Mouse (Mus musculus) MEL (cell line): ENCODE data around the gene Hoxc4. TPM values are rescaled to one million over a fixed set of nuclear protein-coding genes. Genes with fewer than 3 reads are reported as not detected.

ENCODE experiments used
- DNase-seq: peaks from one replicate; pipeline ENCODE4 v3.0.0; 2011; ENCODE audit warnings: low read depth, low spot score
- H3K27ac ChIP-seq: 2 replicates; pipeline ENCODE4 v1.5.1; 2012; ENCODE audit warnings: low read depth, mild to moderate bottlenecking, control low read depth, low read length, moderate library complexity; ENCODE audit not compliant: control insufficient read depth
- H3K27me3 ChIP-seq, 2 experiments: fragments of 150-350 bp in 1 of 2; sonication (generic) in 1 of 2; 2 replicates each; pipeline ENCODE4 v1.6.1; 2012; ENCODE audit warnings: low read length in 2 of 2, mild to moderate bottlenecking in 2 of 2, improper control_type of control experiment in 1 of 2, moderate library complexity in 1 of 2; ENCODE audit not compliant: insufficient read depth in 2 of 2, control insufficient read depth in 1 of 2
- H3K36me3 ChIP-seq, 2 experiments: 2 replicates each; pipeline ENCODE4 v1.6.1; 2012 to 2014; ENCODE audit warnings: low read length in 2 of 2, improper control_type of control experiment in 1 of 2, inconsistent platforms in 1 of 2, mild to moderate bottlenecking in 1 of 2; ENCODE audit not compliant: insufficient read depth in 2 of 2, control insufficient read depth in 1 of 2
- H3K4me1 ChIP-seq, 2 experiments: fragments of 150-350 bp in 1 of 2; sonication (generic) in 1 of 2; 2 replicates each; pipeline ENCODE4 v1.6.1; 2012; ENCODE audit warnings: low read length in 2 of 2, improper control_type of control experiment in 1 of 2, mild to moderate bottlenecking in 1 of 2; ENCODE audit not compliant: insufficient read depth in 2 of 2, control insufficient read depth in 1 of 2
- H3K4me3 ChIP-seq, 2 experiments: fragments of 150-350 bp in 1 of 2; sonication (generic) in 1 of 2; 2 replicates each; pipeline ENCODE4 v1.5.1; 2012; ENCODE audit warnings: low read depth in 2 of 2, low read length in 2 of 2, mild to moderate bottlenecking in 2 of 2, moderate library complexity in 2 of 2, control low read depth in 1 of 2, improper control_type of control experiment in 1 of 2; ENCODE audit not compliant: control insufficient read depth in 1 of 2, insufficient read depth in 1 of 2
- H3K79me2 ChIP-seq: 2 replicates; pipeline ENCODE4 v1.6.1; 2012; ENCODE audit warnings: mild to moderate bottlenecking, low read length, moderate library complexity; ENCODE audit not compliant: control insufficient read depth, poor library complexity, insufficient read depth
- H3K9ac ChIP-seq: 2 replicates; pipeline ENCODE4 v1.6.1; 2012; ENCODE audit warnings: low read depth, mild to moderate bottlenecking, control low read depth, low read length, moderate library complexity; ENCODE audit not compliant: control insufficient read depth, poor library complexity, severe bottlenecking
- H3K9me3 ChIP-seq: fragments of 150-350 bp; sonication (generic); replicated peaks from 2 replicates; pipeline ENCODE4 v1.6.1; 2012; ENCODE audit warnings: mild to moderate bottlenecking, low read length, improper control_type of control experiment, moderate library complexity; ENCODE audit not compliant: insufficient read depth
- BHLHE40 ChIP-seq: IDR thresholded peaks from 2 replicates; pipeline ENCODE4 v1.6.1; 2012; ENCODE audit warnings: low read depth, mild to moderate bottlenecking, inconsistent platforms, low read length, improper control_type of control experiment, borderline replicate concordance
- CHD1 ChIP-seq: IDR thresholded peaks from 2 replicates; pipeline ENCODE4 v1.6.1; 2012; ENCODE audit warnings: low read depth, mild to moderate bottlenecking, inconsistent platforms, low read length, improper control_type of control experiment
- CTCF ChIP-seq, 3 experiments: IDR thresholded peaks in 2 of 3; conservative IDR thresholded peaks in 1 of 3; 2 replicates each; pipeline ENCODE4 v1.5.1; 2011 to 2012; ENCODE audit warnings: low read length in 3 of 3, low read depth in 2 of 3, mild to moderate bottlenecking in 2 of 3, improper control_type of control experiment in 1 of 3, inconsistent platforms in 1 of 3, mixed read lengths in 1 of 3, moderate library complexity in 1 of 3; ENCODE audit not compliant: control insufficient read depth in 1 of 3, insufficient read depth in 1 of 3, poor library complexity in 1 of 3, severe bottlenecking in 1 of 3
- EP300 ChIP-seq, 2 experiments: IDR thresholded peaks; 2 replicates each; pipeline ENCODE4 v1.6.1; 2011; ENCODE audit warnings: improper control_type of control experiment in 2 of 2, low read length in 2 of 2, low read depth in 1 of 2, mild to moderate bottlenecking in 1 of 2
- ETS1 ChIP-seq: IDR thresholded peaks from 2 replicates; pipeline ENCODE4 v1.6.1; 2012; ENCODE audit warnings: low read depth, mild to moderate bottlenecking, inconsistent platforms, low read length, improper control_type of control experiment, moderate library complexity
- HCFC1 ChIP-seq: IDR thresholded peaks from 2 replicates; pipeline ENCODE4 v1.6.1; 2012; ENCODE audit warnings: low read depth, mild to moderate bottlenecking, inconsistent platforms, low read length, improper control_type of control experiment, moderate library complexity
- JUND ChIP-seq: IDR thresholded peaks from 2 replicates; pipeline ENCODE4 v1.6.1; 2011; ENCODE audit warnings: low read depth, mild to moderate bottlenecking, improper control_type of control experiment, low read length
- MAX ChIP-seq: IDR thresholded peaks from 2 replicates; pipeline ENCODE4 v1.6.1; 2011; ENCODE audit warnings: low read length, improper control_type of control experiment
- MAZ ChIP-seq: IDR thresholded peaks from 2 replicates; pipeline ENCODE4 v1.6.1; 2012; ENCODE audit warnings: low read depth, mild to moderate bottlenecking, inconsistent platforms, low read length, improper control_type of control experiment
- MYB ChIP-seq: IDR thresholded peaks from 2 replicates; pipeline ENCODE4 v1.6.1; 2011; ENCODE audit warnings: mild to moderate bottlenecking, low read depth, low read length, improper control_type of control experiment
- POLR2AphosphoS5 ChIP-seq: IDR thresholded peaks from 2 replicates; pipeline ENCODE4 v1.6.1; 2012; ENCODE audit warnings: low read depth, borderline replicate concordance, mild to moderate bottlenecking, inconsistent platforms, low read length, moderate library complexity, mixed read lengths
- RAD21 ChIP-seq: IDR thresholded peaks from 2 replicates; pipeline ENCODE4 v1.6.1; 2011; ENCODE audit warnings: mild to moderate bottlenecking, low read depth, low read length, improper control_type of control experiment
- RCOR1 ChIP-seq: IDR thresholded peaks from 2 replicates; pipeline ENCODE4 v1.6.1; 2012; ENCODE audit warnings: low read depth, mild to moderate bottlenecking, inconsistent platforms, low read length, improper control_type of control experiment
- SMC3 ChIP-seq: IDR thresholded peaks from 2 replicates; pipeline ENCODE4 v1.6.1; 2011; ENCODE audit warnings: low read depth, low read length, improper control_type of control experiment
- TAL1 ChIP-seq: IDR thresholded peaks from 2 replicates; pipeline ENCODE4 v1.6.1; 2012; ENCODE audit warnings: mild to moderate bottlenecking, inconsistent platforms, low read length, moderate library complexity, mixed read lengths
- TBP ChIP-seq: IDR thresholded peaks from 2 replicates; pipeline ENCODE4 v1.8.0; 2011; ENCODE audit warnings: low read depth, low read length, improper control_type of control experiment
- USF1 ChIP-seq: IDR thresholded peaks from 2 replicates; pipeline ENCODE4 v1.6.1; 2014; ENCODE audit warnings: low read depth, mild to moderate bottlenecking, inconsistent platforms, low read length, improper control_type of control experiment, moderate library complexity
- ZKSCAN1 ChIP-seq: IDR thresholded peaks from 2 replicates; pipeline ENCODE4 v1.6.1; 2012; ENCODE audit warnings: low read depth, mild to moderate bottlenecking, inconsistent platforms, low read length, improper control_type of control experiment, moderate library complexity
- polyA plus RNA-seq, 2 experiments: library from polyadenylated mRNA; stranded (reverse) in 1 of 2; unstranded in 1 of 2; fragments of >175 nt in 1 of 2; fragments of >200 nt in 1 of 2; gene quantifications; 2 replicates each; pipeline versions ENCODE4 v1.2.1 to v1.2.4; 2012; ENCODE audit warnings: low replicate concordance in 2 of 2, low read depth in 1 of 2; ENCODE audit not compliant: insufficient read length in 2 of 2, insufficient read depth in 1 of 2, missing spikeins in 1 of 2
- total RNA-seq: library from RNA; depleted of rRNA; stranded (reverse); fragments of 300-350 nt; gene quantifications from 2 replicates; pipeline ENCODE4 v1.2.3, GENCODE M21; 2012

Gene Hoxc4
- total and polyA plus RNA-seq, 3 experiments: 2.6 to 9.4 TPM; not detected in 1

GRCm38 (mm10) chr15:102972753-102973152, 46.0 kb upstream of the Hoxc4 start:
- TF ChIP-seq CTCF (IDR thresholded peaks at IDR 0.05 in 2 of 3, conservative IDR thresholded peaks at IDR 0.05 in 1 of 3; ENCODE audit: control insufficient read depth in 1 of 3, insufficient read depth in 1 of 3, low read depth in 2 of 3, low read length in 3 of 3, poor library complexity in 1 of 3, severe bottlenecking in 1 of 3) (no peak), SMC3 (no peak), USF1 (no peak), HCFC1 (no peak), ZKSCAN1 (no peak), POLR2AphosphoS5 (no peak), TBP (no peak)
- Histone ChIP-seq H3K27ac (no peak overlapping the region), H3K4me3 (no peak overlapping the region), H3K27me3 (no peaks in the 10 kb centered on the region), H3K36me3 (peaks cover 0 to 19% of the 10 kb centered on the region in 2 experiments; a peak in 2 of 4 replicates), H3K4me1 (peaks cover 13 to 16% of the 10 kb centered on the region in 2 experiments), H3K79me2 (peaks cover 43% of the 10 kb centered on the region), H3K9me3 (no peaks in the 10 kb centered on the region), H3K9ac (no peak overlapping the region)
- DNase-seq: no peak

GRCm38 (mm10) chr15:102975034-102975433, 43.7 kb upstream of the Hoxc4 start:
- Histone ChIP-seq H3K27ac (no peak overlapping the region), H3K36me3 (peaks cover 0 to 24% of the 10 kb centered on the region in 2 experiments; a peak in 2 of 4 replicates), H3K27me3 (no peaks in the 10 kb centered on the region), H3K4me3 (no peak overlapping the region; a peak in 1 of 4 replicates), H3K9ac (no peak overlapping the region), H3K9me3 (no peaks in the 10 kb centered on the region), H3K4me1 (peaks cover 19 to 27% of the 10 kb centered on the region in 2 experiments), H3K79me2 (peaks cover 46% of the 10 kb centered on the region)
- TF ChIP-seq JUND (no peak), MYB (no peak), HCFC1 (no peak), USF1 (no peak), TAL1 (no peak), BHLHE40 (no peak), ZKSCAN1 (no peak), TBP (no peak), CHD1 (no peak), MAZ (no peak), RAD21 (no peak), RCOR1 (no peak), ETS1 (no peak), EP300 (IDR thresholded peaks at IDR 0.05; ENCODE audit: low read depth in 1 of 2, low read length in 2 of 2) (no peak), MAX (no peak)
- no peak for DNase-seq
